Mouse (Mus musculus) myocyte (in vitro differentiated cells): ENCODE results near the gene Kif1bp.

ENCODE experiments used
- E2F4 ChIP-seq: IDR thresholded peaks from one replicate; pipeline ENCODE4 v1.6.1; 2011; ENCODE audit warnings: mild to moderate bottlenecking, control low read depth, moderate library complexity; ENCODE audit not compliant: insufficient read depth
- MAX ChIP-seq: IDR thresholded peaks from one replicate; pipeline ENCODE4 v1.6.1; 2011; ENCODE audit warnings: low read depth, mild to moderate bottlenecking, control low read depth
- MYOD1 ChIP-seq, 3 experiments: IDR thresholded peaks; one replicate each; pipeline ENCODE4 v1.6.1; 2011; ENCODE audit warnings: control low read depth in 2 of 3, low read depth in 2 of 3, mild to moderate bottlenecking in 2 of 3, moderate library complexity in 1 of 3; ENCODE audit not compliant: insufficient read length in 2 of 3, control insufficient read depth in 1 of 3
- POLR2A ChIP-seq: IDR thresholded peaks from one replicate; pipeline ENCODE4 v1.6.1; 2011; ENCODE audit warnings: low read depth, mild to moderate bottlenecking, control low read depth, moderate library complexity; ENCODE audit not compliant: insufficient read length
- POLR2AphosphoS2 ChIP-seq: IDR thresholded peaks from one replicate; pipeline ENCODE4 v1.6.1; 2011; ENCODE audit warnings: low read depth, control low read depth; ENCODE audit not compliant: insufficient read length
- SRF ChIP-seq: IDR thresholded peaks from one replicate; pipeline ENCODE4 v1.6.1; 2011; ENCODE audit warnings: low read depth; ENCODE audit not compliant: control insufficient read depth, insufficient read length
- TCF12 ChIP-seq: IDR thresholded peaks from one replicate; pipeline ENCODE4 v1.6.1; 2011; ENCODE audit warnings: mild to moderate bottlenecking, control low read depth; ENCODE audit not compliant: poor library complexity, insufficient read depth, severe bottlenecking
- TCF3 ChIP-seq: IDR thresholded peaks from one replicate; pipeline ENCODE4 v1.6.1; 2011; ENCODE audit warnings: low read depth, control low read depth; ENCODE audit not compliant: insufficient read length
- USF1 ChIP-seq: IDR thresholded peaks from one replicate; pipeline ENCODE4 v1.6.1; 2011; ENCODE audit warnings: low read depth, mild to moderate bottlenecking, control low read depth, moderate library complexity

GRCm38 (mm10) chr10:62542507-62542906 is 35.8 kb downstream of the Kif1bp start:
- no peak for TF ChIP-seq TCF12
- TF ChIP-seq POLR2A = no peak
- TF ChIP-seq MYOD1 (IDR thresholded peaks at IDR 0.05; ENCODE audit: control insufficient read depth in 1 of 3, insufficient read length in 2 of 3, low read depth in 2 of 3) = no peak
- TF ChIP-seq SRF = no peak
- TF ChIP-seq TCF3 = no peak
- TF ChIP-seq E2F4 = no peak
- TF ChIP-seq POLR2AphosphoS2 = no peak
- TF ChIP-seq USF1 = no peak
- TF ChIP-seq MAX = no peak
